Mouse (Mus musculus) liver, adult (tissue): ENCODE results near the gene Exosc1.

Experiments
- GATA4 ChIP-seq: IDR thresholded peaks from 2 replicates; pipeline ENCODE4 v1.6.1; 2014; ENCODE audit warnings: mild to moderate bottlenecking, low read length; ENCODE audit not compliant: insufficient replicate concordance

The Exosc1 gene

DNA sequence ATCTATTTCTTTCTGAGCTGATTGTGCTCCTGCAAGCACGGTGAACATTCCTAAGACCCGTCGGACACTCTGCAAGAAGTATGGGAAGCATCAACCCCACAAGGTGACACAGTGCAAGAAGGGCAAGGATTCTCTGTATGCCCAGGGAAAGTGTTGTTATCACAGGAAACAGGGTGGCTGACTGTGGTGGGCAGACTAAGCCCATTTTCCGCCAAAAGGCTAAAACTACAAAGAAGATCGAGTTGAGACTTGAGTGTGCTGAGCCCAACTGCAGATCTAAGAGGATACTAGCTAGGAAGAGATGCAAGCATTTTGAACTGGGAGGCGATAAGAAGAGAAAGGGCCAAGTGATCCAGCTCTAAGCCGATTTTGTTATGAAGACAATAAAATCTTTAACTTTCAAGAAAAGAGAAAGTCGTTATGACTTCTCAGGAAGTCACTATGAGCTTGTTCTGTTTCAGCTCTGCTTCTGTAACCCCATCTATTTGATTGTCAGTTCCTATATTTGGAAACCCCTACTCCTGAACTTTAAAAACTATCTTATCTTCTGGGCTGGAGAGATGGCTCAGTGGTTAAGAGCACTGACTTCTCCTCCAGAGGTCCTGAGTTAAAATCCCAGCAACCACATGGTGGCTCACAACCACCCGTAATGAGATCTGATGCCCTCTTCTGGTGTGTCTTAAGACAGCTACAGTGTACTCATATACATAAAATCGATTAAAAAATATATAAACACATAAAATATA is 30.2 kb downstream of the Exosc1 start:
- TF ChIP-seq GATA4, result no peak

DNA sequence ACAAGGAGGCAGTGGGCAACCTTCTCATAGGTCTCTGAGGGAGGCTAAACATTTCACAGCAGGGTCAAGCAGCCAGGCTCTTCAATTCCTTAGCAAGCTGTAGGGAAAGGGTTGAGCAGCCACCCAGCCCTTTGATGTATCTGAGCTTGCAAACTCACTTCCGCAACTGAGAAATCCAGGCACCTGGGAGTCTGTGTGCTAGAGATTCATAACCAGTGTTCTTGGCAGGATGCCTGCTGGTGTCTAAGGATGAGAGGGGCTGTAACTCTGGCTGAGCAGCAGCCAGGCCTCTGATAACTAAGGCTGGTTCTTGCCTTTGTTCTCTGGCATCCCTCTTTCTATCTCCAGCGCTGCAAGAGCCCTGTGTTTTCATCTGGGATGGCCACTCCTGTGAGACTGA is 31.5 kb downstream of the Exosc1 start:
- TF ChIP-seq GATA4, result no peak

DNA sequence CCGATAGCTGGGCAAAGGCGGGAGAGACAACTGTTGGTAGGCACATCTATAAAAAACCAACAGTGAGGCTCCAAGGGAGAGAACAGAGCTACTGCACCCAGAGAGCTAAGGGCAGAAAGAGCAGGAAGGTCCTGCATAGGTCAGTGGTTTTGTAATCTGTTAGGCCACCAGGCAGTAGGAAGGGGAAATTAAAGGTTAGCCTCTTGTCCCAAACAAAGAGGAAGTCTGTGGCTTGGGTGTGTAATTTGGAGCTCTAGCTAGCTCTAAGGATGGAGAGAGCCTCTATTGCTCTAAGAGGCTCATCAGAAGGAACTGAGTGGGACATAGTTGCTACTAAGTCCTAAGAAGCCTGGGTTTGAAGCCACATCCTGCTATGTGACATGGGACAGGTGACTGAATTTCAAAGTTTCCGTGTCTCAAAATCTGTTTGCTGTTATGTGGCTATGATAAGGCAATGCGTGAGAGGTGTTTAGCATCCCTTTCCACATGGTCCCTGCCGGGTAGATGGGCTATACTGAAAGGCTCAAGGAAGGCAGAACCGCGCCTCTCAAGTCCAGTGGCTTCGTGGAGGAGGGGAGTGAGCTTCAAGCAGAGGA is 32.6 kb downstream of the Exosc1 start:
- TF ChIP-seq GATA4, result no peak

DNA sequence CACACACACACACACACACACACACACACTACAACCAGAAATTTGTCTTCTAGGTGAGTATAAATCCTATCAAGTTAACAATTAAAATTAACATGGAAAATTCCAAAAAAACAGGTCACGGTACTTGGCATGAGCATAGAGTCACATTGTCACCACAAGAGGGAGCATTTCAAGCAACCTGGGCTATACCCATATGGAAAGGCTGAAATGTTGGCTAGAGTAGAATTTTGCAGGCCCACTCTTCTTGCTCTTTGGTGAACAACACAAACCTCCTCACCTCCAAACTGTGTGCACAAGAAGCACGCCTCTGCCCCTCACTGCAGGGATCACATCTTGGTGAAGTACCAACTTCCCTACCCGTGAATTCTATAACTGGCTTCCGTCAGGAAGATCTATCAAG is 34.4 kb downstream of the Exosc1 start:
- no peak for TF ChIP-seq GATA4

DNA sequence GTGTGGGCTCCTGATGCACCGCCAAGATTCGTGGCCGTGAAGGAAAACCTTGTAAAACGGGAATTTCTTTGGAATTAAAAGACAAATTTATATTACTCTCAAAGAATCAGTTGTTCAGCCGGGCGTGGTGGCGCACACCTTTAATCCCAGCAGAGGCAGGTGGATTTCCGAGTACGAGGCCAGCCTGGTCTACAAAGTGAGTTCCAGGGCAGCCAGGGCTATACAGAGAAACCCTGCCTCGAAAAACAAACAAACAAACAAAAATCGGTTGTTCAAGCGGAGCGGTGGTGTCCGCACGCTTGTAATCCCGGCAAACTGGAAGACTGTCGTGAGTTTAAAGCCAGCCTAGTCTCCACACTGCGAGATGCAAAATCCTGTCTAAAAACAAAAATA is 36.9 kb downstream of the Exosc1 start:
- no peak for TF ChIP-seq GATA4

DNA sequence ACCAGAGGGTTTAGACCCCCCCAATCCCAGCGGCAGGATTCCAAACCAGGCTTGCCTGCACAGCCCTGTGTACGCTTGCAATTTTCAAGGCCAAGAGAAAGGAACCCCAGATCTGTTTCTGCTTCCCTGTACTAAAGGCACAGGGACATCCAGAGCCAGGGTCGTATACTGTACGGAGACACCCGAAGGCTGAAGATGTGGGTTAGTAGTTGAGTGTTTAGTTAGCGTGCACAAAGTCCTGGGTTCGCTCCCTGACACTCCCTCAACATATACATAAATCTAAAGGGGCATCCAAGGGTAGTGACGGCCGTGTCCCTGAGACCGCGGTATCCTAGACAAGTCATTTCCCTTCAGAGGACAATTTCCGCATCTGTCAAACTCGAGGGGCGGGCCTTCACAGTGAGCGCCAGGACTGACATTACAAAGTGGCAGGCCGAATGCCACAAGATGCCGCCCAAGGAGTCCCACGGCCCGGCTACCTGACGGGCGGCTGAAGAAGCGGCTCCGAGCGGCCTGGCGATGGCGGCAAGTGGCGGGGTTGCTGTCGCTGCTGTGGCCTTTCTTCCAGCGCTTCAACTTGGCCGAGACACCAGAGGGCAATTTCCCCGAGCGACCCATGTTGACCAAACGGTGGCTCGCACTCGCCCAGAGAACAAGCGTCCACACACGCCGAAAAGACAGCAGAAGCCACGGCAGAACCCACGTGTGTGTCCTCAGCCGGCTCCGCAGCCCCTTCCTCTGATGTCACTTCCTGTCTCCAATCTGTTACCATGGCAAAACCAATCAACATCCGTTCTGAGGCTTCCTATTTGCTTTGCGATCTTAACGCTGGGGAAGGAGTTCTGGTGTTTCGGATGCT is 37.5 kb downstream of the Exosc1 start, which contains the start of gene Rrp12:
Gene Rrp12 (minus strand): TSS at position 714 of the 859 bp plus-strand sequence.
- no peak for TF ChIP-seq GATA4

DNA sequence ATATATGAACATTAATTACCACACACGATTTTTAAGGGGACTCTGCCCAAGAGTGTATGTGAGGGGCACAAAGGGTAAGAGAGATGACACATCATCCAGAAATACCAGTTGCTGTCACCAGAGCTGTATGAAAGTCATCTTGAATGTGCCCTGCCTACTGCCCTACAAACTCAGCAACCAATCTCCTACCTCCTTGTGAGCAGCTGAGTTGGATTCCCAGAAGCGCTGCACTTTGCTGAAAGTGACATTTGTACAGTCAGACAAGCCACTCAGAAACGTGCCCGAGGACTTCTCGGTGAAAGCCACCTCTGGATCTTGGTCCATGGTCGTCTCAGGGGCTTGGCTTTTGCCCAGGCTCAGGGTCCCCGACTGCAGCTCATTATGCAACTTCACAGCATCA is 38.3 kb downstream of the Exosc1 start:
- TF ChIP-seq GATA4, result no peak

DNA sequence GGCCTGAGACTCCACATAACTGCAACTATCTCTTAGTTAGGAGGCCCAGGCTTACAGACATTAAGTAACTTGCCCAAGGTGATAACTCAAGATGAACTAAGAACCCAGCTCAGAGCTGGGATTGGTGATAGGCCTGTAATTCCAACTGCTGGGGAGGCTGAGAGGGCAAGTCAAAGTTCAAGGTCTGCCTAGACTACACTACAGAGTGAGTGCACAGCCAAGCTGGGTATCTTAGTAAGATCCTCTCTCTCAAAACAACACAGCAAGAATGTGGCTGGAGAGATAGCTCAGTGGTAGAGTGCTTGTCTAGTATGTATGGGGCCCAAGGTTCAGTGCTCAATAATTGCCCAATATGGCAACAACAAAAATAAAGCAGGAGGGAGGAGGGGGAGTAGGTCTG is 45.0 kb downstream of the Exosc1 start:
- no peak for TF ChIP-seq GATA4

DNA sequence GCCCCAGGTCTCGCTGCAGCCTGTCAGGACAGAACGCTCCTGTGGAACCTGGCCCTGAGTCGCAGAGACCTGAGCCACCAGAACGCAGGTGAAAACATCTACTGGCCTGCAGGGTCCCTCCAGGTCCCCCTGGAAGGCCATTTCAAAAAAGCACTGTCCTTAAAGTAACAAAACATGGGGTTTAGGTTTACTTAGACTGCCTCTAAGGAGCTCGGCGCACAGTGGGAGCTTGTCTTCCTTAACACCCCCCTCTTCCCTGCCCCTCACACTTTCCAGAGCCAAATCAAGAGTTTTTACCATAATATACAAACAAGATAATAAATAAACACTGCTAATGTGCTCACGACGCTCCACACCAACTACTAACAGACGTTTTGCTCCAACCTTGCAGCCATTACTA is 49.3 kb downstream of the Exosc1 start:
- TF ChIP-seq GATA4, result no peak

DNA sequence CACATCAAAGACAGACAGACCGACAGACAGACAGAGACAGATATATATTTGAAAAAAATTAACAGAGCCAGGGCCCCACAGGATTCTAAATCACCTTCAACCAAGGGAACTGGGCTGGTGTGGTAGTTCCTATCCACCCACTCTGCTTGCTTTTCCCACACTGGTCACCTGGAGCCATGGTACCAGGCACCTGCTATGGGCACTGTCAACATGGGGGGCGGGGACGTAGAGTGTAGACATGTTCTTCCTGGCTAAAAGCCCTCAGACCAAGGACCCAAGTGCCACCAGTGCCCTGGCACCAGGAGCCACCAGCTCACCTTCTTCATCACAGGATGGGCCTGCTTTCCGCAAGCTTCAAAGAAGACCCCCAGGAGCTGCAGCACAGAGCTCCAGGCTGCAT is 51.4 kb downstream of the Exosc1 start:
- no peak for TF ChIP-seq GATA4

DNA sequence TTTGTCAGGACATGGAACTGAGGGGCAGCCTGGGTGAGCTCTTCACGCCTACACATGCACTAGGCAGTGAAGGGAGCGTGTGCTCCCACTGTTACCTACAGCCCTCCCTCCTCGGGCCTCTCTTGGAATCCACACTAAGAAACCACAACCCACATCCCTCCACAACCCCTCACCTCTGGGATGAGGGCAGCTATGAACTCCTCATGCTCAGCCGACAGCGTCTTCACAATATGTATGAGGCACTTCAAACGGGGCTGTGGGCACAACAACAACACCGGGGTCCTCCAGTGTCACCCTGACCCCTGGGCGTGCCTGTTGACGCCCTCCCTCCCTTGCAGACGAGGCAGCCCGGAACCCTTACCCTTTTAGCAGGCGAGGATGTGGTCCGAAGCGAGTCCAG is 58.9 kb downstream of the Exosc1 start:
- TF ChIP-seq GATA4, result no peak
